14 mouse cellular contexts compared by ENCODE assay signal in genomic region chr6:125687986-125688385, GRCm38 (mm10). TPM values are rescaled to one million over a fixed set of nuclear protein-coding genes. Genes with fewer than 3 reads are reported as not detected.
"Had no signal": no experiment of that assay in that cellular context is flagged by ENCODE, and none has a peak within 500 bp of the region (broad histone marks: within the 10 kb centered on the region; RNA-seq: fewer than 3 reads in every experiment).

No protein-coding gene starts in this region.

- DNase-seq: liver, postnatal 0 days; lung, adult 2 months; lung, postnatal 14 days; lung, postnatal 36 days; midbrain, embryonic 14.5 days; retina, postnatal 1 day; right cerebral cortex, adult 18-20 months; right cerebral cortex, postnatal 25 days; right cerebral cortex, postnatal 4 days; spleen, adult 18-20 months; thymus, adult 18-20 months; thymus, postnatal 14 days; thymus, postnatal 36 days had no signal

RNA-seq across cellular contexts. Expression of gene Ano2, which starts 2.2 kb away (rescaled TPM):
- total RNA-seq: megakaryocyte progenitor cell, adult 5-6 weeks had no signal
